Comparison of ENCODE assay signal across 13 mouse cellular contexts in the genomic region with DNA sequence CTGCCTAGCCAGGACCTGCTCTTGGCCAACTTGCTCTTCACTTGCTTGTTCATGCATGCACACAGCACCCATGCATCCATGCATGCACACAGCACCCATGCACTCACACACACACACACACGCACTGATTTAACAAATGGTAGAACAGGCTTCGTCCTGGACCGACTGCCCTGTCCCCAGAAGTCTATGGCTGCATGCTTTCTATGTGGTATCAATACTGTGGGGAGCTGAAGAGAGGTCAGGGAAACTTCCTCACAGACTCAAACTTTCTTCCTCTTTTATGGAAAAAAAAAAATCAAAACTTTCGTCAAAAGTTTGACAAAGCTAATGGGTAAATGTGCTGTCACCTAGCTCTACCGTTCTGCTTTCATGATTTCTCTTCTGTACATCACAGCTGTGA. TPM values are rescaled to one million over a fixed set of nuclear protein-coding genes. Genes with fewer than 3 reads are reported as not detected.
DNase-seq lines count a peak whose midpoint lies in the region; ATAC-seq and TF ChIP-seq lines count a peak whose summit lies in the region.
"Had no signal": no experiment of that assay in that cellular context is flagged by ENCODE, and none has a peak within 500 bp of the region (broad histone marks: within the 10 kb centered on the region; RNA-seq: fewer than 3 reads in every experiment).

No protein-coding gene starts in this region.

- TF ChIP-seq POLR2A in small intestine, adult 2 months (IDR thresholded peaks at IDR 0.05; ENCODE audit: low read depth, low read length): no peak
- no peak for TF ChIP-seq POLR2A in lung, adult 2 months (IDR thresholded peaks at IDR 0.05; ENCODE audit: borderline replicate concordance, extremely low read depth, low read depth, low read length)

- no peak for ATAC-seq in heart, embryonic 15.5 days (replicated peaks; ENCODE audit: insufficient number of reproducible peaks, insufficient read depth, low FRiP score, low read depth)
- no peak for ATAC-seq in limb, embryonic 15.5 days (ENCODE audit: insufficient number of reproducible peaks, low FRiP score, low TSS enrichment, low read depth)
- ATAC-seq in liver, embryonic 11.5 days (replicated peaks; ENCODE audit: low FRiP score): no peak
- ATAC-seq: forebrain, postnatal 0 days had no signal

- peak overlapping the region; percentile 50; the same call in 1 of the 2 replicates for H3K27ac ChIP-seq in heart, embryonic 15.5 days
- H3K27ac ChIP-seq in limb, embryonic 15.5 days: peak overlapping the region; percentile 38; the same call in 1 of the 2 replicates
- no peak overlapping the region for H3K27ac ChIP-seq in limb, embryonic 10.5 days
- peak overlapping the region; percentile 44 for H3K27ac ChIP-seq in liver, embryonic 11.5 days (ENCODE audit: low read depth, low read length)
- 0 out of 2 replicates have a peak overlapping the region, but pooled peaks have one; percentile 3 for H3K27ac ChIP-seq in small intestine, adult 2 months (ENCODE audit: insufficient read depth, low read depth, low read length)
- H3K27ac ChIP-seq: hindbrain, embryonic 15.5 days had no signal

- peaks cover 99% of the 10 kb centered on the region for H3K36me3 ChIP-seq in heart, embryonic 15.5 days
- peaks cover 100% of the 10 kb centered on the region for H3K36me3 ChIP-seq in limb, embryonic 15.5 days
- peaks cover 100% of the 10 kb centered on the region for H3K36me3 ChIP-seq in limb, embryonic 10.5 days
- H3K36me3 ChIP-seq in liver, embryonic 11.5 days (ENCODE audit: control insufficient read depth, insufficient read depth, low read length): peaks cover 72% of the 10 kb centered on the region
- H3K36me3 ChIP-seq in small intestine, adult 2 months (ENCODE audit: control insufficient read depth, insufficient read depth, low read length): peaks cover 62% of the 10 kb centered on the region

- no peak overlapping the region for H3K4me2 ChIP-seq in heart, embryonic 15.5 days
- no peak overlapping the region for H3K4me2 ChIP-seq in limb, embryonic 15.5 days
- peak overlapping the region; percentile 11; the same call in 1 of the 2 replicates for H3K4me2 ChIP-seq in liver, embryonic 11.5 days
- H3K4me2 ChIP-seq: hindbrain, embryonic 15.5 days had no signal

- no peak overlapping the region for H3K4me3 ChIP-seq in heart, embryonic 15.5 days
- no peak overlapping the region for H3K4me3 ChIP-seq in limb, embryonic 15.5 days
- no peak overlapping the region for H3K4me3 ChIP-seq in limb, embryonic 10.5 days
- no peak overlapping the region for H3K4me3 ChIP-seq in liver, embryonic 11.5 days (ENCODE audit: low read depth, low read length)
- no peak overlapping the region for H3K4me3 ChIP-seq in small intestine, adult 2 months (ENCODE audit: low read depth, low read length)
- H3K4me3 ChIP-seq in lung, adult 2 months (replicated peaks; ENCODE audit: extremely low read depth, low read depth, low read length): no peak overlapping the region
- H3K4me3 ChIP-seq: hindbrain, embryonic 15.5 days had no signal

- no peaks in the 10 kb centered on the region for H3K9me3 ChIP-seq in heart, embryonic 15.5 days (replicated peaks)
- H3K9me3 ChIP-seq in limb, embryonic 15.5 days: no peaks in the 10 kb centered on the region
- H3K9me3 ChIP-seq in limb, embryonic 10.5 days (replicated peaks): no peaks in the 10 kb centered on the region
- no peaks in the 10 kb centered on the region for H3K9me3 ChIP-seq in liver, embryonic 11.5 days (ENCODE audit: control insufficient read depth, low read length)
- H3K9me3 ChIP-seq: hindbrain, embryonic 15.5 days had no signal

- no peak overlapping the region for H3K9ac ChIP-seq in heart, embryonic 15.5 days
- no peak overlapping the region for H3K9ac ChIP-seq in limb, embryonic 15.5 days
- peak overlapping the region; percentile 3; the same call in 1 of the 2 replicates for H3K9ac ChIP-seq in liver, embryonic 11.5 days (ENCODE audit: low read depth, low read length)
- H3K9ac ChIP-seq: forebrain, postnatal 0 days; hindbrain, embryonic 15.5 days had no signal

- no peak for DNase-seq in heart, adult 9 months (ENCODE audit: low spot score in 2 of 2)
- no peak for DNase-seq in limb, embryonic 10.5 days (ENCODE audit: low spot score)
- DNase-seq in liver, embryonic 11.5 days (ENCODE audit: low spot score): no peak
- DNase-seq in lung, adult 2 months: no peak
- no peak for DNase-seq in left cerebral cortex, adult 18-20 months (ENCODE audit: low spot score in 2 of 2)
- DNase-seq: forebrain, postnatal 0 days; gastrocnemius, postnatal 25 days; left cerebral cortex, postnatal 4 days; retina, postnatal 1 day had no signal

- peaks cover 45% of the 10 kb centered on the region for H3K4me1 ChIP-seq in heart, embryonic 15.5 days (replicated peaks)
- H3K4me1 ChIP-seq in limb, embryonic 15.5 days: no peaks in the 10 kb centered on the region
- no peaks in the 10 kb centered on the region for H3K4me1 ChIP-seq in limb, embryonic 10.5 days
- peaks cover 8% of the 10 kb centered on the region for H3K4me1 ChIP-seq in liver, embryonic 11.5 days (replicated peaks; ENCODE audit: control insufficient read depth, insufficient read depth, low read length)
- peaks cover 7% of the 10 kb centered on the region for H3K4me1 ChIP-seq in small intestine, adult 2 months (ENCODE audit: control insufficient read depth, insufficient read depth, insufficient read length, low read length)
- peaks cover 9% of the 10 kb centered on the region for H3K4me1 ChIP-seq in lung, adult 2 months (ENCODE audit: control insufficient read depth, insufficient read depth, low read length)
- H3K4me1 ChIP-seq: hindbrain, embryonic 15.5 days had no signal

- H3K27me3 ChIP-seq in heart, embryonic 15.5 days: no peaks in the 10 kb centered on the region
- H3K27me3 ChIP-seq in limb, embryonic 15.5 days: no peaks in the 10 kb centered on the region
- no peaks in the 10 kb centered on the region for H3K27me3 ChIP-seq in limb, embryonic 10.5 days (ENCODE audit: low read depth, poor library complexity, severe bottlenecking)
- H3K27me3 ChIP-seq in liver, embryonic 11.5 days (replicated peaks; ENCODE audit: control insufficient read depth, insufficient read depth, low read length): no peaks in the 10 kb centered on the region
- H3K27me3 ChIP-seq in small intestine, adult 2 months (ENCODE audit: control insufficient read depth, insufficient read depth, low read length): no peaks in the 10 kb centered on the region
- H3K27me3 ChIP-seq: hindbrain, embryonic 15.5 days had no signal

- TF ChIP-seq CTCF in small intestine, adult 2 months (IDR thresholded peaks at IDR 0.05; ENCODE audit: extremely low read depth, insufficient read length, insufficient replicate concordance, low read depth, low read length): no peak
- no peak for TF ChIP-seq CTCF in lung, adult 2 months (IDR thresholded peaks at IDR 0.05; ENCODE audit: insufficient read depth, low read length)

- 84% methylated on average over 5 of the region's 5 CpGs for WGBS in heart, embryonic 15.5 days
- WGBS in limb, embryonic 15.5 days: 84% methylated on average over 5 of the region's 5 CpGs
- 94% methylated on average over 5 of the region's 5 CpGs for WGBS in limb, embryonic 10.5 days
- 73% methylated on average over 5 of the region's 5 CpGs for WGBS in liver, embryonic 11.5 days
- 80% methylated on average over 5 of the region's 5 CpGs for WGBS in small intestine, adult 2 months
- WGBS in lung, adult 2 months: 54% methylated on average over 5 of the region's 5 CpGs

RNA-seq across cellular contexts. Expression of gene Stab1, which starts 15.1 kb away (rescaled TPM):
- polyA plus RNA-seq in heart, embryonic 15.5 days (2015; fragmentation: Nextera tagmentation; extraction: Ambion mirVana): 43.7 and 46.8 TPM in 2 replicates
- 42.5 and 44.4 TPM in 2 replicates for polyA plus RNA-seq in limb, embryonic 15.5 days (2015; fragmentation: Nextera tagmentation; extraction: Ambion mirVana)
- polyA plus RNA-seq in limb, embryonic 10.5 days (2016; fragmentation: Nextera tagmentation; extraction: Ambion mirVana): 14.2 and 14.5 TPM in 2 replicates
- 25.3 and 39.9 TPM in 2 replicates for polyA plus RNA-seq in liver, embryonic 11.5 days (2014; fragmentation: Nextera tagmentation; extraction: Ambion mirVana)
- 31.3 and 65.4 TPM in 2 replicates for polyA plus RNA-seq in small intestine, adult 2 months (2012; rRNA removed)
- polyA plus RNA-seq in lung, adult 2 months (2012; rRNA removed): 114 and 136 TPM in 2 replicates
- total RNA-seq in left cerebral cortex, adult 18-20 months (2021): 10 to 100 TPM; 22.3 to 25.0 TPM

RNA-seq across cellular contexts. Expression of gene Tnnc1, which starts 24.6 kb away (rescaled TPM):
- polyA plus RNA-seq in heart, embryonic 15.5 days (2015; fragmentation: Nextera tagmentation; extraction: Ambion mirVana): 3,799 and 4,649 TPM in 2 replicates
- polyA plus RNA-seq in limb, embryonic 15.5 days (2015; fragmentation: Nextera tagmentation; extraction: Ambion mirVana): 276 and 549 TPM in 2 replicates
- 2.7 and 3.8 TPM in 2 replicates for polyA plus RNA-seq in limb, embryonic 10.5 days (2016; fragmentation: Nextera tagmentation; extraction: Ambion mirVana)
- polyA plus RNA-seq in liver, embryonic 11.5 days (2014; fragmentation: Nextera tagmentation; extraction: Ambion mirVana): 17.6 and 39.0 TPM in 2 replicates
- 0.34 TPM in 1 of 2 replicates, not detected in the other for polyA plus RNA-seq in small intestine, adult 2 months (2012; rRNA removed)
- 25.4 and 32.2 TPM in 2 replicates for polyA plus RNA-seq in lung, adult 2 months (2012; rRNA removed)
- total RNA-seq in left cerebral cortex, adult 18-20 months (2021): 10 to 100 TPM; 18.8 to 20.1 TPM

RNA-seq across cellular contexts. Expression of gene Nisch, which starts 33.2 kb away (rescaled TPM):
- polyA plus RNA-seq in heart, embryonic 15.5 days (2015; fragmentation: Nextera tagmentation; extraction: Ambion mirVana): 287 and 381 TPM in 2 replicates
- 336 and 363 TPM in 2 replicates for polyA plus RNA-seq in limb, embryonic 15.5 days (2015; fragmentation: Nextera tagmentation; extraction: Ambion mirVana)
- polyA plus RNA-seq in limb, embryonic 10.5 days (2016; fragmentation: Nextera tagmentation; extraction: Ambion mirVana): 491 and 543 TPM in 2 replicates
- 228 and 245 TPM in 2 replicates for polyA plus RNA-seq in liver, embryonic 11.5 days (2014; fragmentation: Nextera tagmentation; extraction: Ambion mirVana)
- polyA plus RNA-seq in small intestine, adult 2 months (2012; rRNA removed): 120 and 157 TPM in 2 replicates
- polyA plus RNA-seq in lung, adult 2 months (2012; rRNA removed): 412 and 458 TPM in 2 replicates
- total RNA-seq in left cerebral cortex, adult 18-20 months (2021): 100 to 1,000 TPM; 359 to 363 TPM

RNA-seq across cellular contexts. Expression of gene Sema3g, which starts 34.1 kb away (rescaled TPM):
- polyA plus RNA-seq in heart, embryonic 15.5 days (2015; fragmentation: Nextera tagmentation; extraction: Ambion mirVana): 0.60 and 0.83 TPM in 2 replicates
- 1.2 and 1.5 TPM in 2 replicates for polyA plus RNA-seq in limb, embryonic 15.5 days (2015; fragmentation: Nextera tagmentation; extraction: Ambion mirVana)
- polyA plus RNA-seq in limb, embryonic 10.5 days (2016; fragmentation: Nextera tagmentation; extraction: Ambion mirVana): 0.51 and 0.73 TPM in 2 replicates
- polyA plus RNA-seq in liver, embryonic 11.5 days (2014; fragmentation: Nextera tagmentation; extraction: Ambion mirVana): 0.10 TPM in 1 of 2 replicates, not detected in the other
- 1.5 and 2.1 TPM in 2 replicates for polyA plus RNA-seq in small intestine, adult 2 months (2012; rRNA removed)
- polyA plus RNA-seq in lung, adult 2 months (2012; rRNA removed): 95.9 and 109 TPM in 2 replicates
- 1 to 10 TPM; 4.7 to 5.3 TPM for total RNA-seq in left cerebral cortex, adult 18-20 months (2021)

RNA-seq across cellular contexts. Expression of gene Nt5dc2, which starts 52.7 kb away (rescaled TPM):
- polyA plus RNA-seq in heart, embryonic 15.5 days (2015; fragmentation: Nextera tagmentation; extraction: Ambion mirVana): 278 and 339 TPM in 2 replicates
- 336 and 349 TPM in 2 replicates for polyA plus RNA-seq in limb, embryonic 15.5 days (2015; fragmentation: Nextera tagmentation; extraction: Ambion mirVana)
- polyA plus RNA-seq in limb, embryonic 10.5 days (2016; fragmentation: Nextera tagmentation; extraction: Ambion mirVana): 638 and 656 TPM in 2 replicates
- polyA plus RNA-seq in liver, embryonic 11.5 days (2014; fragmentation: Nextera tagmentation; extraction: Ambion mirVana): 401 and 406 TPM in 2 replicates
- 9.0 and 13.0 TPM in 2 replicates for polyA plus RNA-seq in small intestine, adult 2 months (2012; rRNA removed)
- 147 and 266 TPM in 2 replicates for polyA plus RNA-seq in lung, adult 2 months (2012; rRNA removed)
- 1 to 10 TPM; 1.9 to 4.6 TPM for total RNA-seq in left cerebral cortex, adult 18-20 months (2021)
